Mouse (Mus musculus) forebrain, embryonic 12.5 days (tissue): ENCODE data around the gene Olfr1174-ps. TPM values are rescaled to one million over a fixed set of nuclear protein-coding genes. Genes with fewer than 3 reads are reported as not detected.
A peak's percentile ranks its signal among the peaks of the same experiment; 100 is the strongest.

Experiments
- ATAC-seq: fragments of 200-750 bp; cut with Nextera tagmentation; 2 replicates; pipeline ENCODE4 v1.8.0; 2017; ENCODE audit warnings: moderate TSS enrichment; ENCODE audit not compliant: low FRiP score
- H3K27ac ChIP-seq: fragments of 300-500 bp; sonication (generic); 2 replicates; pipeline ENCODE4 v1.5.1; 2016; ENCODE audit warnings: mild to moderate bottlenecking
- H3K27me3 ChIP-seq: fragments of 300-500 bp; sonication (generic); 2 replicates; pipeline ENCODE4 v1.6.1; 2016; ENCODE audit warnings: mild to moderate bottlenecking
- H3K36me3 ChIP-seq: fragments of 300-500 bp; sonication (generic); replicated peaks from 2 replicates; pipeline ENCODE4 v1.6.1; 2016; ENCODE audit warnings: mild to moderate bottlenecking
- H3K4me1 ChIP-seq: fragments of 300-500 bp; sonication (generic); 2 replicates; pipeline ENCODE4 v1.6.1; 2016
- H3K4me2 ChIP-seq: fragments of 300-500 bp; sonication (generic); 2 replicates; pipeline ENCODE4 v1.6.1; 2016; ENCODE audit warnings: mild to moderate bottlenecking, moderate library complexity
- H3K4me3 ChIP-seq: fragments of 300-500 bp; sonication (generic); replicated peaks from 2 replicates; pipeline ENCODE4 v1.5.1; 2016; ENCODE audit warnings: mild to moderate bottlenecking
- H3K9ac ChIP-seq: fragments of 300-500 bp; sonication (generic); 2 replicates; pipeline ENCODE4 v1.6.1; 2016; ENCODE audit warnings: mild to moderate bottlenecking
- H3K9me3 ChIP-seq: fragments of 300-500 bp; sonication (generic); 2 replicates; pipeline ENCODE4 v1.6.1; 2016
- WGBS: fragments of 180-500 bp; shearing (Covaris S2); methylation state at CpG from one replicate; pipeline ENCODE4 v1.1.7; 2016; 5-methylcytosine and 5-hydroxymethylcytosine counted together
- polyA plus RNA-seq: library from polyadenylated mRNA; unstranded; fragments of >200 nt; fragmentation: Nextera tagmentation; extraction: Ambion mirVana; gene quantifications from 2 replicates; pipeline ENCODE4 v1.2.1, GENCODE M21; 2016

The Olfr1174-ps gene
- not detected in 2 replicates for polyA plus RNA-seq

DNA sequence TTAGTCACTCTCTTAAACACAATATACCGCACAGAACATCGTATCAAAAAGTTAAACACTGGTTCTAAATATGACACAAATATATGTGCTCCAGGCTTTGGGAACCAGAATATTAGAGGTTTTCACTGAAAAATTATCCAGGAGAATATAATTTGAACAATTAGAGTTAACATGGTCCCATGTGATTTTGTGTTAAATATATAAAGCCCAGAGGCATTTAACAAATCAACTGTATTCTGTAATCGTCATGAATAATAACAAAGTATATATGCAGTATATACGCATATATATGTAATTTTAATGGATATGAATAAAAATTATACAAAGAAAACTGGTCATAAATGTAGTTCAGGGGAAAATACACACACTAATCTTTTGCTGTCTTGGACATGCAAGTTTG lies at the start of gene Olfr1174-ps:
TSS of gene Olfr1174-ps (minus strand) at position 101 of the 400 bp plus-strand sequence.
- Histone ChIP-seq H3K9me3 (no peaks in the 10 kb centered on the region), H3K4me1 (no peaks in the 10 kb centered on the region), H3K36me3 (no peaks in the 10 kb centered on the region), H3K9ac (no peak within 1 kb of the TSS), H3K4me2 (no peak within 1 kb of the TSS), H3K27me3 (no peaks in the 10 kb centered on the region), H3K27ac (no peak within 1 kb of the TSS), H3K4me3 (no peak within 1 kb of the TSS)
- 93% methylated on average over 4 of the region's 4 CpGs for WGBS
- ATAC-seq: no peak

DNA sequence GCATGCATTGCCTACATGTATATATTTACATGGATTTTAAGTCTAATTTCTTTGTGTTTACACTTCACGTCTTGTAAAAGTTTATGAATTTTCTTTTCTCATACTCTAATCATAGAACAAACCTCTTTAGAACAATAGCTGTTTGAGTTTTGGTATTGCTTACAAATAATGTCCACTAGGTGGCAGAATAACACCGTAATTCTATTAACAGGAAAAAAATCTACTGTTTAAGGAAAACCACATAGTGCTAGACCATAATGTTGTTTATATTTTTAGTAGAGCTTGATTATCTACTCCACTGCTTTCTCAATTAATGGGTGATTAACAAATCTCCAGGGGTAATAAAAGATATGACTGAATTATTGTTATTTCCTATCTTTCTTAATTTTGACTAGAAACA lies 41.4 kb upstream of the Olfr1174-ps start:
- WGBS: 1% methylated on average over 2 of the region's 2 CpGs
- no peaks in the 10 kb centered on the region for H3K36me3 ChIP-seq
- no peaks in the 10 kb centered on the region for H3K9me3 ChIP-seq
- no peak overlapping the region for H3K4me3 ChIP-seq
- no peaks in the 10 kb centered on the region for H3K27me3 ChIP-seq
- peak; percentile 44; the same call in 1 of the 2 replicates for ATAC-seq
- no peak overlapping the region for H3K27ac ChIP-seq
- H3K9ac ChIP-seq: no peak overlapping the region
- H3K4me1 ChIP-seq: no peaks in the 10 kb centered on the region
- no peak overlapping the region for H3K4me2 ChIP-seq

- Histone ChIP-seq H3K4me1 (no peaks in the 10 kb centered on the region), H3K9me3 (no peaks in the 10 kb centered on the region), H3K27me3 (no peaks in the 10 kb centered on the region), H3K4me2 (no peak within 1 kb of the TSS), H3K27ac (no peak within 1 kb of the TSS), H3K36me3 (no peaks in the 10 kb centered on the region), H3K9ac (no peak within 1 kb of the TSS), H3K4me3 (no peak within 1 kb of the TSS)
- no peak for ATAC-seq
- 75% methylated on average over 1 of the region's 1 CpGs for WGBS
Observed at GRCm38 (mm10) chr2:88346392-88346791, 31.5 kb upstream of the Olfr1174-ps start, which contains the start of gene Olfr1177-ps. TSS of gene Olfr1177-ps (minus strand) at chr2:88346492.

GRCm38 (mm10) chr2:88336421-88336820 lies 21.5 kb upstream of the Olfr1174-ps start, which contains the start of gene Olfr1176:
TSS of gene Olfr1176 (plus strand) at chr2:88336721.
- H3K4me1 ChIP-seq: no peaks in the 10 kb centered on the region
- no peaks in the 10 kb centered on the region for H3K27me3 ChIP-seq
- H3K9me3 ChIP-seq: no peaks in the 10 kb centered on the region
- no peak within 1 kb of the TSS for H3K9ac ChIP-seq
- no peak within 1 kb of the TSS for H3K4me3 ChIP-seq
- H3K27ac ChIP-seq: no peak within 1 kb of the TSS
- H3K4me2 ChIP-seq: no peak within 1 kb of the TSS
- 63% methylated on average over 1 of the region's 1 CpGs for WGBS
- H3K36me3 ChIP-seq: no peaks in the 10 kb centered on the region
- no peak for ATAC-seq

- no peak within 1 kb of the TSS for H3K9ac ChIP-seq
- WGBS: 91% methylated on average over 2 of the region's 2 CpGs
- H3K4me1 ChIP-seq: no peaks in the 10 kb centered on the region
- no peak within 1 kb of the TSS for H3K27ac ChIP-seq
- H3K9me3 ChIP-seq: no peaks in the 10 kb centered on the region
- H3K27me3 ChIP-seq: no peaks in the 10 kb centered on the region
- no peaks in the 10 kb centered on the region for H3K36me3 ChIP-seq
- no peak for ATAC-seq
- no peak within 1 kb of the TSS for H3K4me3 ChIP-seq
- H3K4me2 ChIP-seq: no peak within 1 kb of the TSS
Observed at GRCm38 (mm10) chr2:88327115-88327514, 12.2 kb upstream of the Olfr1174-ps start, which contains the start of gene Olfr1175-ps. TSS of gene Olfr1175-ps (minus strand) at chr2:88327215.

DNA sequence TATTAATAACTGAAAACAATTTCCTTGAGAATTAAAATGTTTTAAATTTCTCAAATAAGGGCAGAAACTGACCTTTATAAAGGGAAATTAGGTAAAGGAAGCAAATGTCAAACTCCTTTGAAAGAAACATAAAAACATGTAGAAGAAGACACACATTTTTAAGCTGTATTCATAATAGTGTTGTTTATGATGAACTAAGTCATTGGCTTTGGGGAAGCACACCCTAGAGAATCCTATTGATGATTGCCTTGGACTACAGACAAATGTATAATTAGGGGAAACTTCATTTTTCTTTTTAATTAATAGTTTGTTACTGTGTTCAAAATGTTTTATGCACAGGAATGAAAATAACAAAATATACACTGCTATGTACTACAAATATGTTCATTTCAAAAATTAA lies 35.2 kb downstream of the Olfr1174-ps start, which contains the start of gene Olfr1173:
TSS of gene Olfr1173 (minus strand) at position 101 of the 400 bp plus-strand sequence.
- H3K4me1 ChIP-seq: no peaks in the 10 kb centered on the region
- H3K36me3 ChIP-seq: no peaks in the 10 kb centered on the region
- no peak within 1 kb of the TSS for H3K27ac ChIP-seq
- no peak within 1 kb of the TSS for H3K4me3 ChIP-seq
- no peak within 1 kb of the TSS for H3K9ac ChIP-seq
- H3K4me2 ChIP-seq: no peak within 1 kb of the TSS
- ATAC-seq: no peak
- no peaks in the 10 kb centered on the region for H3K27me3 ChIP-seq
- no peaks in the 10 kb centered on the region for H3K9me3 ChIP-seq

Other genes starting within 250 kb of the Olfr1174-ps start
- not detected in 2 replicates for gene Olfr1163, start 243.3 kb downstream of the Olfr1174-ps start, polyA plus RNA-seq
- gene Olfr1164, start 221.2 kb downstream of the Olfr1174-ps start, polyA plus RNA-seq: not detected in 2 replicates
- not detected in 2 replicates for gene Olfr1166, start 186.9 kb downstream of the Olfr1174-ps start, polyA plus RNA-seq
- not detected in 2 replicates for gene Olfr1167, start 159.9 kb downstream of the Olfr1174-ps start, polyA plus RNA-seq
- gene Olfr1168, start 133.3 kb downstream of the Olfr1174-ps start, polyA plus RNA-seq: not detected in 2 replicates
- not detected in 2 replicates for gene Olfr1170, start 86.8 kb downstream of the Olfr1174-ps start, polyA plus RNA-seq
- gene Olfr1173, start 35.3 kb downstream of the Olfr1174-ps start, polyA plus RNA-seq: not detected in 2 replicates
- not detected in 2 replicates for gene Olfr1175-ps, start 12.1 kb upstream of the Olfr1174-ps start, polyA plus RNA-seq
- gene Olfr1176, start 21.6 kb upstream of the Olfr1174-ps start, polyA plus RNA-seq: not detected in 2 replicates
- not detected in 2 replicates for gene Olfr1177-ps, start 31.4 kb upstream of the Olfr1174-ps start, polyA plus RNA-seq
- gene Olfr1178, start 71.9 kb upstream of the Olfr1174-ps start, polyA plus RNA-seq: not detected in 2 replicates
- gene Olfr1179, start 91.3 kb upstream of the Olfr1174-ps start, polyA plus RNA-seq: not detected in 2 replicates
- gene Olfr1180, start 104.0 kb upstream of the Olfr1174-ps start, polyA plus RNA-seq: not detected in 2 replicates
- gene Olfr1181, start 111.0 kb upstream of the Olfr1174-ps start, polyA plus RNA-seq: not detected in 2 replicates
- not detected in 2 replicates for gene Gm13757, start 134.0 kb upstream of the Olfr1174-ps start, polyA plus RNA-seq
- not detected in 2 replicates for gene Olfr1183, start 139.7 kb upstream of the Olfr1174-ps start, polyA plus RNA-seq
- not detected in 2 replicates for gene Olfr1184, start 168.5 kb upstream of the Olfr1174-ps start, polyA plus RNA-seq
- gene Olfr1185-ps1, start 178.2 kb upstream of the Olfr1174-ps start, polyA plus RNA-seq: not detected in 2 replicates
- gene Olfr1186, start 203.4 kb upstream of the Olfr1174-ps start, polyA plus RNA-seq: not detected in 2 replicates
- gene Olfr1188, start 241.8 kb upstream of the Olfr1174-ps start, polyA plus RNA-seq: not detected in 2 replicates